Mouse (Mus musculus) myocyte (in vitro differentiated cells): ENCODE data around the gene Cavin2. TPM values are rescaled to one million over a fixed set of nuclear protein-coding genes. Genes with fewer than 3 reads are reported as not detected.

ENCODE experiments used
- H3K27me3 ChIP-seq: one replicate; pipeline ENCODE4 v1.6.1; 2011; ENCODE audit not compliant: control insufficient read depth, insufficient read depth, insufficient read length
- H3K36me3 ChIP-seq: one replicate; pipeline ENCODE4 v1.6.1; 2011; ENCODE audit not compliant: control insufficient read depth, insufficient read depth
- H3K4me2 ChIP-seq: one replicate; pipeline ENCODE4 v1.6.1; 2011; ENCODE audit warnings: low read depth, control low read depth
- H3K4me3 ChIP-seq: one replicate; pipeline ENCODE4 v1.5.1; 2011; ENCODE audit warnings: mild to moderate bottlenecking, control low read depth, moderate library complexity
- H3K79me2 ChIP-seq: one replicate; pipeline ENCODE4 v1.6.1; 2011; ENCODE audit not compliant: control insufficient read depth, insufficient read depth
- H3ac ChIP-seq: one replicate; pipeline ENCODE4 v1.6.1; 2011; ENCODE audit not compliant: control insufficient read depth, insufficient read length
- CEBPB ChIP-seq: IDR thresholded peaks from 2 replicates; pipeline ENCODE4 v1.6.1; 2011; ENCODE audit warnings: mild to moderate bottlenecking, moderate library complexity; ENCODE audit not compliant: poor library complexity, insufficient read depth, severe bottlenecking
- E2F4 ChIP-seq: IDR thresholded peaks from one replicate; pipeline ENCODE4 v1.6.1; 2011; ENCODE audit warnings: mild to moderate bottlenecking, control low read depth, moderate library complexity; ENCODE audit not compliant: insufficient read depth
- MAX ChIP-seq: IDR thresholded peaks from one replicate; pipeline ENCODE4 v1.6.1; 2011; ENCODE audit warnings: low read depth, mild to moderate bottlenecking, control low read depth
- MYOD1 ChIP-seq, 3 experiments: IDR thresholded peaks; one replicate each; pipeline ENCODE4 v1.6.1; 2011; ENCODE audit warnings: control low read depth in 2 of 3, low read depth in 2 of 3, mild to moderate bottlenecking in 2 of 3, moderate library complexity in 1 of 3; ENCODE audit not compliant: insufficient read length in 2 of 3, control insufficient read depth in 1 of 3
- MYOG ChIP-seq, 3 experiments: IDR thresholded peaks; one replicate each; pipeline ENCODE4 v1.6.1; 2011; ENCODE audit warnings: control low read depth in 2 of 3, low read depth in 2 of 3, mild to moderate bottlenecking in 2 of 3; ENCODE audit not compliant: insufficient read length in 2 of 3, control insufficient read depth in 1 of 3, insufficient read depth in 1 of 3
- POLR2A ChIP-seq: IDR thresholded peaks from one replicate; pipeline ENCODE4 v1.6.1; 2011; ENCODE audit warnings: low read depth, mild to moderate bottlenecking, control low read depth, moderate library complexity; ENCODE audit not compliant: insufficient read length
- POLR2AphosphoS2 ChIP-seq: IDR thresholded peaks from one replicate; pipeline ENCODE4 v1.6.1; 2011; ENCODE audit warnings: low read depth, control low read depth; ENCODE audit not compliant: insufficient read length
- REST ChIP-seq: IDR thresholded peaks from one replicate; pipeline ENCODE4 v1.6.1; 2011; ENCODE audit warnings: mild to moderate bottlenecking, control low read depth, moderate library complexity; ENCODE audit not compliant: insufficient read depth, insufficient read length
- SRF ChIP-seq: IDR thresholded peaks from one replicate; pipeline ENCODE4 v1.6.1; 2011; ENCODE audit warnings: low read depth; ENCODE audit not compliant: control insufficient read depth, insufficient read length
- TCF12 ChIP-seq: IDR thresholded peaks from one replicate; pipeline ENCODE4 v1.6.1; 2011; ENCODE audit warnings: mild to moderate bottlenecking, control low read depth; ENCODE audit not compliant: poor library complexity, insufficient read depth, severe bottlenecking
- TCF3 ChIP-seq: IDR thresholded peaks from one replicate; pipeline ENCODE4 v1.6.1; 2011; ENCODE audit warnings: low read depth, control low read depth; ENCODE audit not compliant: insufficient read length
- USF1 ChIP-seq: IDR thresholded peaks from one replicate; pipeline ENCODE4 v1.6.1; 2011; ENCODE audit warnings: low read depth, mild to moderate bottlenecking, control low read depth, moderate library complexity
- polyA plus RNA-seq: library from polyadenylated mRNA; unstranded; fragments of >200 nt; fragmentation: generic; extraction: Trizol; gene quantifications from one replicate; pipeline ENCODE4 v1.2.1, GENCODE M21; 2012; ENCODE audit warnings: missing spikeins

Cavin2 gene
- 4.0 TPM for polyA plus RNA-seq

DNA sequence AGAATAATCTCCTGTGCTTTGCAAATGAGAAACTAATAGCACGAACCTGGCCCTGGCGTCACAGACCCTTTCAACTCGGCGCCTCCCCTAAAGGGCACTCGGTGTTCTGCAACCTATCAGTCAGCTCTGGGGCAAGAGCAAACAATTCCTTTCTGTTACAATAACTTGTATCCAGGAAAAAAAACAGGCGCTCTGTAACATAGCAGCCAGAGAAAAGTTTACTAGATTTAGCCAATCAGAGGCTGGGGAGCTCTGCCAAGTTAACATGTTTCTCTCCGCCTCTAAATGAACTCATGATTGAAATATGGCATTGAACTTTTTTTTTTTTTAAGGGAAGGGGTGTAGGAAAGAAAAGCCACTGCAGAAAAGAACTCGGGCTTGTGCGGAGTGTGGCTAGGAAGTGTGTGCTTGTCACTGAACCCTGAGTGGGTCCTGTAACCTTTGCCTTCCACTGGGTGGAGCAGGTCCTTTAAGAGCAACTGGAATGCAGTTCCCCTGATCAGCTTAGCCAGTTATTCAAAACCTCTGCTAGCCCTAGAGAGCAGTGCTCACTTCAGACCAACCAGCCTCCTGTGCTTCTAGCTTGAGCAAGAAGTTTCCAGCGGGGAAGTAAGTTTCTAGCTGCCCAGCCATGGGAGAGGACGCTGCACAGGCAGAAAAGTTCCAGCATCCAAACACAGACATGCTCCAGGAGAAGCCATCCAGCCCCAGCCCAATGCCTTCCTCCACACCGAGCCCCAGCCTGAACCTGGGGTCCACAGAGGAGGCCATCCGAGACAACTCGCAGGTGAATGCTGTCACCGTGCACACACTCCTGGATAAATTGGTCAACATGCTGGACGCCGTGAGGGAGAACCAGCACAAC is at the start of gene Cavin2:
Cavin2 (plus strand) TSS at position 372 of the 865 bp plus-strand sequence.
- Histone ChIP-seq H3K36me3 (no peaks in the 10 kb centered on the region), H3K4me2 (peak within 1 kb of the TSS; percentile 75), H3K27me3 (no peaks in the 10 kb centered on the region), H3ac (no peak within 1 kb of the TSS), H3K79me2 (no peaks in the 10 kb centered on the region), H3K4me3 (peak within 1 kb of the TSS; percentile 18)
- TF ChIP-seq CEBPB (no peak), POLR2AphosphoS2 (no peak), USF1 (no peak), MYOG (IDR thresholded peaks at IDR 0.05; ENCODE audit: control insufficient read depth in 1 of 3, insufficient read depth in 1 of 3, insufficient read length in 2 of 3, low read depth in 2 of 3) (no peak), MYOD1 (IDR thresholded peaks at IDR 0.05; ENCODE audit: control insufficient read depth in 1 of 3, insufficient read length in 2 of 3, low read depth in 2 of 3) (no peak), TCF12 (no peak), SRF (no peak), TCF3 (no peak), MAX (no peak), POLR2A (no peak), E2F4 (no peak), REST (no peak)

DNA sequence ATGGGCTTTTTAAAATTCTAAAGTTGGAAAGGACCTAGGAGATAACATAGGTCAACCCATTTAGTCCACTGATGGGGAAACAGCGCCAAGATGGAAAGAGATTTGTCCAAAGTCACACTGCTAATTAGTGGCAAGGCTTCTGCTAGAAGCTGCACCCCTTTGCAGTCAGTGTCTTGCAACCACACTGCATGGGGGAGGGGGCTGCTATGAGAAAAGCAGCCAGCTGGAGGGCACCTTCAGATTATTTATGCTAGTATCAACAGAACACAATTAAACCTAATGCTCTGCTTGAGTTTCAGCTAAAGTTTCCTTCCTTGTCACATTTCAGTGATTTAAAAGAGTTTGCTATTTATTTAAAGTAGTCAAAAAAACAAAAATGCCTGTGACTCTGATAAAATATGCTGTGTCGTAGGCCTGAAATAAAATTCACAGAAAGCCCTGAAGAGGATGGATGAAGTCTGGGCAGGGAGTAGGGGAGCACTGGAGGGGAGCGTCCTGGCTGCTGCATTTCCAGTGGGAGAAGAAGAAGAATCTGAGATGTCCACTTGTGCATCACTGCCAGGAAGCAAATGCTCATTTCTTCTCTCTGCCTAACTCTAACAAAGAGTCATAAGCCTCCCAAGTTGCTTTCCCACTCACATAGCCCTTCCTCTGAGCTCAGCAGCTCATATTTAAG is 47.5 kb upstream of the Cavin2 start:
- H3K4me3 ChIP-seq = no peak overlapping the region
- H3ac ChIP-seq = no peak overlapping the region
- no peak for TF ChIP-seq MAX
- TF ChIP-seq TCF12 = no peak
- TF ChIP-seq MYOG (IDR thresholded peaks at IDR 0.05; ENCODE audit: control insufficient read depth in 1 of 3, insufficient read depth in 1 of 3, insufficient read length in 2 of 3, low read depth in 2 of 3) = no peak
- TF ChIP-seq E2F4 = no peak
- TF ChIP-seq SRF = no peak
- TF ChIP-seq POLR2A = no peak
- TF ChIP-seq POLR2AphosphoS2 = no peak
- TF ChIP-seq MYOD1 (IDR thresholded peaks at IDR 0.05; ENCODE audit: control insufficient read depth in 1 of 3, insufficient read length in 2 of 3, low read depth in 2 of 3) = no peak
- TF ChIP-seq TCF3 = no peak
- no peak for TF ChIP-seq CEBPB
- no peak for TF ChIP-seq USF1
- no peak for TF ChIP-seq REST
- no peaks in the 10 kb centered on the region for H3K27me3 ChIP-seq
- no peak overlapping the region for H3K4me2 ChIP-seq
- H3K36me3 ChIP-seq = no peaks in the 10 kb centered on the region
- H3K79me2 ChIP-seq = no peaks in the 10 kb centered on the region

DNA sequence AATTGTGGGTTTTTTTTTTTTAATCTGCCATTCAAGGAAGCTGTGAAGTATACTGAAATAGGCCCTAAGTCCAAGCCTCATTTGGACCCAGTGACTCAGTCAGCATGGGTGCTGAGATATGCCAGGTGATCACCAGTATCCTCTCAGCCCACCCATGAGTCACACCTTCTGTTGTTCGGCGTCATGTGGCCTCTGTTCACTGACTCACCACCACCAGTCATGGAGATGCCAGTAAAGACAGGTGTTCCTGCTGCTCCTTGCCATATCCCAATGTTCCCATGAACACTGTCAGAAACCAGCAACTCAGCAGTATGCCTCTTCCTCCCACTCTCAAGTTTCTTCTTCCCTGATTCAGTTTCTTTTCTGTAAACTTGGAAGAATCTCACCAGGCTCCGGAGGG is 45.6 kb upstream of the Cavin2 start:
- Histone ChIP-seq H3K4me2 (peak overlapping the region; percentile 39), H3K27me3 (no peaks in the 10 kb centered on the region), H3K36me3 (no peaks in the 10 kb centered on the region), H3K4me3 (no peak overlapping the region), H3K79me2 (no peaks in the 10 kb centered on the region), H3ac (no peak overlapping the region)
- TF ChIP-seq MYOD1 (IDR thresholded peaks at IDR 0.05; ENCODE audit: control insufficient read depth in 1 of 3, insufficient read length in 2 of 3, low read depth in 2 of 3) (peak; percentile 45 to 98 (median 95)), MYOG (IDR thresholded peaks at IDR 0.05; ENCODE audit: control insufficient read depth in 1 of 3, insufficient read depth in 1 of 3, insufficient read length in 2 of 3, low read depth in 2 of 3) (peak; percentile 41 to 97 (median 74)), MAX (no peak), TCF12 (peak; percentile 67), REST (no peak), TCF3 (peak; percentile 64), USF1 (peak; percentile 72)

DNA sequence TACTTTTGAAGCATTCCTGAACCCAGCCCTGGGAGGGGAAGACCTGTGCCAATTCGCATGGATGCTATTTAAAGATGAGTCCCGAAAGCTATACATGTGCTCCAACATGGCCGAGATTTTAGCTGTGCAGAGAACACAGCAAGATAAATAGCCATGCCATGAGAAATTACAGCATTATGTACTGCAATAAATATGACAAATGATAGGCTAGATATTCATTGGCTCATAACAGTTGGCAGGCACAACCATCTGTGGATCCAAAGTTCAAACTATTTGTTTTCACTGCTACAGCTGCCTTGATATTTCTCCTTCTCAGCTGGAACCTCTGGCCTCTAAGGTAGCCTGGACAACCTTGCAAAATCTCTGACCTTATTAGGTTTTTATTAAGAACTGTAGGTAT is 45.1 kb upstream of the Cavin2 start:
- no peak overlapping the region for H3ac ChIP-seq
- no peak for TF ChIP-seq MAX
- no peak for TF ChIP-seq TCF12
- TF ChIP-seq POLR2AphosphoS2 = no peak
- no peak for TF ChIP-seq TCF3
- TF ChIP-seq POLR2A = no peak
- TF ChIP-seq CEBPB = no peak
- TF ChIP-seq REST = no peak
- TF ChIP-seq USF1 = no peak
- no peak for TF ChIP-seq E2F4
- TF ChIP-seq MYOG (IDR thresholded peaks at IDR 0.05; ENCODE audit: control insufficient read depth in 1 of 3, insufficient read depth in 1 of 3, insufficient read length in 2 of 3, low read depth in 2 of 3) = no peak
- no peak for TF ChIP-seq MYOD1 (IDR thresholded peaks at IDR 0.05; ENCODE audit: control insufficient read depth in 1 of 3, insufficient read length in 2 of 3, low read depth in 2 of 3)
- TF ChIP-seq SRF = no peak
- H3K79me2 ChIP-seq = no peaks in the 10 kb centered on the region
- H3K27me3 ChIP-seq = no peaks in the 10 kb centered on the region
- no peak overlapping the region for H3K4me3 ChIP-seq
- H3K4me2 ChIP-seq = peak overlapping the region; percentile 39
- no peaks in the 10 kb centered on the region for H3K36me3 ChIP-seq
